Mouse (Mus musculus) limb, embryonic 11.5 days (tissue): ENCODE results near the gene Ppm1g. TPM values are rescaled to one million over a fixed set of nuclear protein-coding genes. Genes with fewer than 3 reads are reported as not detected.

Source experiments
- ATAC-seq: fragments of 200-750 bp; cut with Nextera tagmentation; 2 replicates; pipeline ENCODE4 v1.8.0; 2017; ENCODE audit warnings: low read depth; ENCODE audit not compliant: insufficient number of reproducible peaks, low FRiP score, low TSS enrichment
- DNase-seq: peaks from one replicate; pipeline ENCODE4 v3.0.0-alpha.2; 2015; ENCODE audit warnings: low spot score
- H3K27ac ChIP-seq: fragments of 300-500 bp; sonication (generic); replicated peaks from 2 replicates; pipeline ENCODE4 v1.5.1; 2014; ENCODE audit warnings: low read depth, mild to moderate bottlenecking, low read length
- H3K27me3 ChIP-seq: fragments of 300-500 bp; sonication (generic); 2 replicates; pipeline ENCODE4 v1.6.1; 2014; ENCODE audit warnings: mild to moderate bottlenecking, low read length, mixed read lengths; ENCODE audit not compliant: control insufficient read depth, insufficient read depth
- H3K36me3 ChIP-seq: fragments of 300-500 bp; sonication (generic); 2 replicates; pipeline ENCODE4 v1.6.1; 2014; ENCODE audit warnings: mild to moderate bottlenecking, low read length, moderate library complexity, mixed read lengths; ENCODE audit not compliant: control insufficient read depth, insufficient read depth
- H3K4me1 ChIP-seq: fragments of 300-500 bp; sonication (generic); 2 replicates; pipeline ENCODE4 v1.6.1; 2014; ENCODE audit warnings: low read length, mixed read lengths; ENCODE audit not compliant: control insufficient read depth, insufficient read depth
- H3K4me2 ChIP-seq: fragments of 300-500 bp; sonication (generic); 2 replicates; pipeline ENCODE4 v1.6.1; 2014; ENCODE audit warnings: low read depth, mild to moderate bottlenecking, moderate library complexity; ENCODE audit not compliant: severe bottlenecking
- H3K4me3 ChIP-seq: fragments of 300-500 bp; sonication (generic); 2 replicates; pipeline ENCODE4 v1.5.1; 2014; ENCODE audit warnings: low read depth, low read length
- H3K9ac ChIP-seq: fragments of 300-500 bp; sonication (generic); 2 replicates; pipeline ENCODE4 v1.6.1; 2014; ENCODE audit warnings: mild to moderate bottlenecking, low read length
- H3K9me3 ChIP-seq: fragments of 300-500 bp; sonication (generic); 2 replicates; pipeline ENCODE4 v1.6.1; 2016; ENCODE audit warnings: low read length; ENCODE audit not compliant: control insufficient read depth
- WGBS: fragments of 180-500 bp; shearing (Covaris S2); extraction: QIAGEN DNeasy Blood & Tissue Kit; methylation state at CpG from one replicate; pipeline ENCODE4 v1.1.7; 2014; 5-methylcytosine and 5-hydroxymethylcytosine counted together
- polyA plus RNA-seq: library from polyadenylated mRNA; unstranded; fragments of >200 nt; fragmentation: Nextera tagmentation; extraction: Ambion mirVana; gene quantifications from 2 replicates; pipeline ENCODE4 v1.2.1, GENCODE M21; 2014

Ppm1g gene
- polyA plus RNA-seq, 1 experiment from 2014 or later = 154 TPM

DNA sequence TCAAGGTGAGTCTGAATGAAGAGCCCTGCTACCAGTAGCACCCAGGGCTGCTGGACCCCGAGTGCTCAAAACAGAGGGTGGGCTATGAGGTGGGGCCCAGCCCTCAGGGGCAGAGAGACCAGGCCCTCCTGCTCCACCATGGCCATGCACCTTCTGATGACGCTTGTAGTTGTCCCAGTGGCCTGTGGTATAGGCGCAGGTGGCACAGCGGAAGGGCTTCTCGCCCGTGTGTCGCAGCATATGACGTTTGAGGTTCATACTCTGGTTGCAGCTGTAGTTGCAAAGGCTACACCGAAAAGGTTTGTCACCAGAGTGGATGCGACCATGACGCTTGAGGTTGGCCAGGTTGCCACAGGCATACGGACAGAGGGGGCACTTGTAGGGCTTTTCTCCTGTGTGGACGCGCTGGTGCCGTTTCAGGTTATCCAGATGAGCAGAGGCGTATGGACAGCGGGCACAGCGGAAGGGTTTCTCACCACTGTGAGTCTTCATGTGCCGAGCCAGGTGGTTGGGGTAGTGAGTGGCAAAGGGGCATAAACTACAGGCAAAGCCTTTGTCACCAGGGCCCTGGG is 21.1 kb downstream of the Ppm1g start:
- WGBS = 94% methylated on average over 19 of the region's 19 CpGs
- ATAC-seq (no peak), DNase-seq (no peak)
- Histone ChIP-seq H3K9me3 (peaks cover 5% of the 10 kb centered on the region), H3K27ac (no peak overlapping the region), H3K4me3 (no peak overlapping the region), H3K27me3 (no peaks in the 10 kb centered on the region), H3K4me1 (peaks cover 3% of the 10 kb centered on the region; the same call in 1 of the 2 replicates), H3K36me3 (peaks cover 53% of the 10 kb centered on the region), H3K9ac (no peak overlapping the region), H3K4me2 (no peak overlapping the region)

DNA sequence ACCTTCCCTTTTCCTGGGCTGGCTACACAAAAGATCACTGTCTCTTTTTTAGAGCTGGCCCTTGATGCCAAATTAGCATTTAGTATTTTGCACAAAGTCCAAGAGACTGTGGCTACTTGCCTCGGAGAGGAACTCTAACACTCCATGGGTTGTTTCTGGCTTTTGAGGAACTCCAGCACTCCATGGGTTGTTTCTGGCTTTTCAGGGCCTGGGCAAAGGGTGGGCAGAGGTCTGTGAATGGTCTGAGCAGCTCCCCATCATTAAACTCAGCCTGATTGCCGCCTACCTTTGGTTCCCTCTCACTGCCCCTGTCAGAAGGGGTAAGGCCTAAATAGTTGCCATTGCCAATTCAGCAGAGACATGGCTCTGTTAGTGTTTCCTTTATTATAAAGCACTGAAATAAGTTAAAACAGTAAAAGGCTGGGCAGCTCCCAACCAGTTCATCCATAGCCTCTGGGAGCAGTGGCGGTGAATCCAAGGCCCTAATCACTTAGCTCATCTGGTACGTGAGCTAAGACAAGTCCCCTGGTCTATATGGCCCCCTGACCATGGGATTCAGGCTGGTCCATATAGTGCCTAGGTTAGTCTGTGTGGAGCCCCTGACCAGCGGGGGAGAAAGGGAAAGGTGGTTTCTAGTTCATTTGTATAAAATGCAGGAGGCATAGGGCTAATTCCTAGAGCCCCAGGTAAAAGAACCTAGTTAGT is 21.7 kb downstream of the Ppm1g start:
- DNase-seq (no peak), ATAC-seq (no peak)
- no peak overlapping the region for H3K9ac ChIP-seq
- peaks cover 5% of the 10 kb centered on the region for H3K9me3 ChIP-seq
- no peaks in the 10 kb centered on the region for H3K27me3 ChIP-seq
- WGBS = 87% methylated on average over 5 of the region's 5 CpGs
- H3K36me3 ChIP-seq = peaks cover 52% of the 10 kb centered on the region
- H3K27ac ChIP-seq = no peak overlapping the region
- H3K4me1 ChIP-seq = peaks cover 8% of the 10 kb centered on the region
- H3K4me2 ChIP-seq = no peak overlapping the region
- H3K4me3 ChIP-seq = no peak overlapping the region

DNA sequence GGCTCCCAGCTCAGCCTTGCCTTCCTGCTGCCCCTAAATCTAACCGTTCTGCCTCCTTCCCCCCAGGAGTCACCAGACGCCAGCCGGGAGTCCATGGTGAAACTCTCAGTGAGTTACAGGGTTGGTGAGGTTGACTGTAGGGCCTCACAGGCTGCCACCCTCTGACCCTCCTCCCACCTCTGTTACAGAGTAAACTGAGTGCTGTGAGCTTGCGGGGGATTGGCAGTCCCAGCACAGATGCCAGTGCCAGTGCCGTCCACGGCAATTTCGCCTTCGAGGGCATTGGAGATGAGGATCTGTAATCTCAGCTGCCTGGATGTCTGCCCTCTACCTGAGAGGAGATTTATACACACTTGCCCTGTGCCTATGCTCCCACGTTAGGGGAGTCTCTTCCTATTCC is 22.3 kb downstream of the Ppm1g start:
- DNase-seq (no peak), ATAC-seq (no peak)
- H3K4me3 ChIP-seq = no peak overlapping the region
- no peak overlapping the region for H3K4me2 ChIP-seq
- no peak overlapping the region for H3K27ac ChIP-seq
- peaks cover 5% of the 10 kb centered on the region for H3K9me3 ChIP-seq
- peaks cover 48% of the 10 kb centered on the region for H3K36me3 ChIP-seq
- no peak overlapping the region for H3K9ac ChIP-seq
- H3K4me1 ChIP-seq = peaks cover 8% of the 10 kb centered on the region
- WGBS = 85% methylated on average over 9 of the region's 9 CpGs
- no peaks in the 10 kb centered on the region for H3K27me3 ChIP-seq

DNA sequence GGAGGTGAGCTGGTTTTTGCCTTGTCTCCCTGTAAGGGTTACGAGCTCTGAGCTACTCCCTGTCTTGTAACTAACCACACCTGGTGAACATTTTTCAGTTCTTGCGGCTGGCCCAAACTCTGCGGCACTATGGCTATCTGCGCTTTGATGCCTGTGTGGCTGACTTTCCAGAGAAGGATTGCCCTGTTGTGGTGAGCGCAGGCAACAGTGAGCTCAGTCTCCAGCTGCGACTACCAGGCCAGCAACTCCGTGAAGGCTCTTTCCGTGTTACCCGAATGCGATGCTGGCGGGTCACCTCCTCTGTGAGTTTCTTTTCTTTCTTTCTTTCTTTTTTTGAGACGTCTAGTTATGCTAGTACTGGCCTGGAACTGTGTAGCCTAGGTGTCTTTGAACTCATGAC is 23.4 kb downstream of the Ppm1g start:
- Histone ChIP-seq H3K36me3 (peaks cover 42% of the 10 kb centered on the region), H3K27ac (no peak overlapping the region), H3K9me3 (peaks cover 5% of the 10 kb centered on the region), H3K4me2 (no peak overlapping the region), H3K9ac (no peak overlapping the region), H3K27me3 (no peaks in the 10 kb centered on the region), H3K4me1 (peaks cover 7% of the 10 kb centered on the region), H3K4me3 (no peak overlapping the region; the same call in 1 of the 2 replicates)
- ATAC-seq = no peak
- no peak for DNase-seq
- 94% methylated on average over 12 of the region's 12 CpGs for WGBS

DNA sequence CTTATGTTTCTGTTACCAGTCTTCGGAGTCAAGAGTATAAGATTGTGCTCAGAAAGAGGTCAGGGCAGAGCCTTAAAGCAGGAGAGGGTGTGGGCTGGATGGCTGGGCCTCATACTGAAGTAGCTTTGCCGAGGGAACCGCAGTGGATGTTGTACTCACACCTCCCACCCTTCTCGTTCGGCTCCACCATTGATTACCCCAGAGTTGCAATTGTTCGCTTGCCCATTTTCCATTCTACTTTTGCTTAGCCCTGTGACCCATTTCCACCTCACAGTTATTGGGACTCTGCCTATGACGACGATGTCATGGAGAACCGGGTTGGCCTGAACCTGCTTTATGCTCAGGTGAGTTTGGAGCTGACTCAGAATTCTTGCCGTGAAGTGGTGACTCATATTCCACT is 24.3 kb downstream of the Ppm1g start:
- peaks cover 42% of the 10 kb centered on the region for H3K36me3 ChIP-seq
- 91% methylated on average over 10 of the region's 10 CpGs for WGBS

DNA sequence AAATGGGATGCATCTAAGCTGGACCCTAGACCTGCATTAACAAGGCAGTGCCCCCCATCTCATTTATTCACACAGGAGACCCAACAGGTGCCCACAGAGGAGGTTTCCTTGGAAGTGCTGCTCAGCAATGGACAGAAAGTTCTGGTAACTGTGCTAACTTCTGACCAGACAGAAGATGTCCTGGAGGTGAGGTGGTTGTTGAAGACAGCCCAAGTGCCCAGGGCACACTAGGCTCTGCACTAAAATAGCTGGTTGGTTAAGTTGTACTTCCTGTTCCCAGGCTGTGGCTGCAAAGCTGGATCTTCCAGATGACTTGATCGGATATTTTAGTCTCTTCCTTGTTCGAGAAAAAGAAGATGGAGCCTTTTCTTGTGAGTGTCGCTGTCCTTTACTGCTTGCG is 24.8 kb downstream of the Ppm1g start:
- 93% methylated on average over 4 of the region's 4 CpGs for WGBS
- no peak overlapping the region for H3K4me2 ChIP-seq
- peaks cover 5% of the 10 kb centered on the region for H3K9me3 ChIP-seq
- no peak overlapping the region for H3K4me3 ChIP-seq
- DNase-seq = no peak
- ATAC-seq = no peak
- H3K27ac ChIP-seq = no peak overlapping the region
- peaks cover 14% of the 10 kb centered on the region for H3K4me1 ChIP-seq
- H3K27me3 ChIP-seq = no peaks in the 10 kb centered on the region
- peaks cover 43% of the 10 kb centered on the region for H3K36me3 ChIP-seq
- no peak overlapping the region for H3K9ac ChIP-seq

More for the DNA sequence above, 24.3 kb downstream of the Ppm1g start:
- no peak for ATAC-seq
- no peak overlapping the region for H3K4me2 ChIP-seq
- H3K4me3 ChIP-seq = no peak overlapping the region
- H3K27ac ChIP-seq = no peak overlapping the region
- H3K4me1 ChIP-seq = peaks cover 14% of the 10 kb centered on the region
- no peak for DNase-seq
- H3K27me3 ChIP-seq = no peaks in the 10 kb centered on the region
- no peak overlapping the region for H3K9ac ChIP-seq
- H3K9me3 ChIP-seq = peaks cover 5% of the 10 kb centered on the region

DNA sequence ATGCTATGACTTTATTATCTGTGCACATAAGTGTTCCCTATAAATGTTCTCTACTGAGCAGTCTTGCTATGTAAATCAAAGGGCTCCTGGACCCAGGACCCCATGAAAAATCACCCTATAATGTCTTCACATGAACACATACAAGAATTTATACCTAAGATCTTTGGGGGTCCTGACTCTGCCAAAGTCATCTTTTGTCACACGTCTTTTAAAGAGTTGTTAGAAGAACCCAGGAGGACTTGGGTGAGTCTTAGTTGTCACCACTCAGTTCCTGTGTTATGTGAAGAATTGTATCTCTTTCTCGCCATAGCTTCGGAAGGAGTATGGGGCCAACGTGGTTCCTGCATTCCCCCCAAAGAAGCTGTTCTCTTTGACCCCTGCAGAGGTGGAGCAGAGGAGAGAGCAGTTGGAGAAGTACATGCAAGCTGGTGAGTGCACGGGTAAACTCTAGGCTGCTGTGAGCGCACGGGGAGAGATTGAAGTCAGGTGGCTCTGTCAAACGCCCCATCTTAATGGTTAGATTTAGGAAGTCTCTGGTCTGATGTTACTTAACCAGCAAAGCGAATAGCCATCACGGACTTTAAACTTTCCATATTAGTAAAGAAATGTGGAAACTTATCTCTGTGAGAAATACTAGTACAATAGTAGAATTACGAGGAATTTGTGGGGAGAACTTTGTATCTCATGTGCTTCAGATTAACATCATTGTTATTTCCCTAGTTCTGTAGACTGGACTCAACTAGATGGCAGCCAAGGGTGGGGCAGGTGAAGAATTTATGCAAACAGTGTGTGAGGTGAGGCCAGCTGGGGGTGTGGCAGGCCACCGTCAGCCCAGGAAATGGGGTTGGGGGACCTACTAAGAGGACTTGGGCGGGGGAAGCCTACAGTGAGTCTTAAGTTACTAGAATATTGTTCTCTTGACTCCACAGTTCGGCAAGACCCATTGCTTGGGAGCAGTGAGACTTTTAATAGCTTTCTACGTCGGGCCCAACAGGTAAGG is 25.7 kb downstream of the Ppm1g start:
- no peaks in the 10 kb centered on the region; the same call in 1 of the 2 replicates for H3K9me3 ChIP-seq
- 90% methylated on average over 16 of the region's 16 CpGs for WGBS
- peak overlapping the region; percentile 90; the same call in 1 of the 2 replicates for H3K4me3 ChIP-seq
- DNase-seq (no peak), ATAC-seq (no peak)
- H3K4me1 ChIP-seq = peaks cover 14% of the 10 kb centered on the region
- H3K36me3 ChIP-seq = peaks cover 45% of the 10 kb centered on the region
- no peaks in the 10 kb centered on the region for H3K27me3 ChIP-seq
- H3K4me2 ChIP-seq = peak overlapping the region; percentile 81; the same call in 1 of the 2 replicates
- no peak overlapping the region for H3K9ac ChIP-seq
- H3K27ac ChIP-seq = no peak overlapping the region

DNA sequence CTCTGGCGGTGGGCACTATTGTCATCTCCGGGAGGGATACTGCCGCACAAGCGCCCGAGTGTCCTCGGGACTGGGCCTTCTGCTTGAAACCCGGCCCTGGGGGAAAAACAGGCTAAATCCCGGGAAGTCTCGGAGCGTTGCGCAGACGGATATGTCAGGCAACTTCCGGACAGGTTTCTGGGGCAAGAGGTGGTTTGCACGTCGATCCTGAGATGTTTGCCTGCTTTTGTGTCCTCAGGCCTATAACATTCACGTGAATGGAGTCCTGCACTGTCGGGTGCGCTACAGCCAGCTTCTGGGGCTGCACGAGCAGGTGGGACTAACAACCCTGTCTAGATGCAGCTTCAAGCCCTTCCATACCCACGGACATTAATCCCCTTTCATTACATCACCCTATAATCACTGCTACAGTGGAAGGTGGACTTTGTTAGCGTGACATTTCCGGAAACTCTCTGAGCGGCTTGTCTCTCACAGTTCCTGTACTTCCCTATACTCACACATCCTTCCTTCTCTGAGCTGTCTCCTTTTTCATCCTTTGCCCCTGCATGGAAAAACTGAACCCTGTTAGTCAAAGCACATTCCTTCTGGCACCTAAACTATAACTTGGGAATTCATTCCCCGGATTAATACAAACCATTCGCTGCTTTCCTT is 26.7 kb downstream of the Ppm1g start:
- peak overlapping the region; percentile 91 for H3K9ac ChIP-seq
- peak overlapping the region; percentile 56 for H3K27ac ChIP-seq
- peak overlapping the region; percentile 81 for H3K4me2 ChIP-seq
- DNase-seq (no peak), ATAC-seq (no peak)
- no peaks in the 10 kb centered on the region for H3K27me3 ChIP-seq
- peaks cover 39% of the 10 kb centered on the region for H3K36me3 ChIP-seq
- H3K4me1 ChIP-seq = peaks cover 14% of the 10 kb centered on the region
- H3K4me3 ChIP-seq = peak overlapping the region; percentile 90
- 12% methylated on average over 25 of the region's 25 CpGs for WGBS
- no peaks in the 10 kb centered on the region; the same call in 1 of the 2 replicates for H3K9me3 ChIP-seq
